Mouse (Mus musculus): ENCODE data around the gene Gm21883.
"Not testable (repeated sequence)": the region's sequence is repeated elsewhere in the genome, so short reads cannot be mapped to it uniquely, and the experiment has no call there.

Gm21883 gene

DNA sequence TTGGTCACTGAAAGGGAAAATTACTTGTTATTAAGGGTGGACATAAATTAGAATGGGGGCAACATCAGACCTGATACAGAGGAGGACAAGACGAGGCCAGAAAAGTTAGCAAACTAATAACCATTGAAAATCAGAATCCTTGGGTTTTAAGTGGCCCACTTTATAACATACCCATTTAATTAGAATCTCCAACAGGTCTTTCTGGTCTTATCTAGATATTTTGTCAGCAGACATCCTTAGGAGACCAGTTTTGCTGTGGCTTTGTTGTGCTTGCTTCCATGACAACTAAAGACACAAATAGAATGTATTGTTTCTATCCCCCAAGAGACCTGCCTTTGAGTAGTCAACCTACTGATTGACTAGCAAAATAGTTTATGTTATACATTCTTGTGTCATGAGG lies at the start of gene Gm21883:
Gene Gm21883, minus strand, starts transcription at position 101 of the 400 bp plus-strand sequence.
- DNase-seq (ENCODE audit: low read depth) = not testable (repeated sequence)

DNA sequence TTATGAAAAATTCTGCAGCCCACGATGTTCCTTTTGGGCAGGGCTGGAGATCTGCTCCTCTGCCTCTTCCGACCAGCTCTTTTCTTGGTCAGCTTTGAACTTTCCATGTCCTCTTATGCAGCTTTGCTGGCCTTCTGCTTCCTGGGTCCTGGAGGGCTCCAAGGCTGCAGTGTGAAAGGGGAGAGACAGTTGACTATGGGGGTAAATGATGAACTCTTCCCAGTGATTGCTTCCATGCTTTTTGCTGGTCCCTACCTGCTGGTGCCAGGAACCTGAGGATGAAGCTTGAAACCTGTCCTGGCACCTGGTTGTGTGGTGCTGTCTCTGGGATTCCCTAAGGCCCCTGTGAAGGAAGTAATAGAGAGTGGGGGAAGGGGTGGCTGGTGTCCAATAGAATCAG lies 44.7 kb upstream of the Gm21883 start, which contains the start of gene Spin2e:
Gene Spin2e, minus strand, starts transcription at position 101 of the 400 bp plus-strand sequence.
- DNase-seq (ENCODE audit: low read depth) = not testable (repeated sequence)
